Mouse (Mus musculus): ENCODE results near the gene Wwox.

DNA sequence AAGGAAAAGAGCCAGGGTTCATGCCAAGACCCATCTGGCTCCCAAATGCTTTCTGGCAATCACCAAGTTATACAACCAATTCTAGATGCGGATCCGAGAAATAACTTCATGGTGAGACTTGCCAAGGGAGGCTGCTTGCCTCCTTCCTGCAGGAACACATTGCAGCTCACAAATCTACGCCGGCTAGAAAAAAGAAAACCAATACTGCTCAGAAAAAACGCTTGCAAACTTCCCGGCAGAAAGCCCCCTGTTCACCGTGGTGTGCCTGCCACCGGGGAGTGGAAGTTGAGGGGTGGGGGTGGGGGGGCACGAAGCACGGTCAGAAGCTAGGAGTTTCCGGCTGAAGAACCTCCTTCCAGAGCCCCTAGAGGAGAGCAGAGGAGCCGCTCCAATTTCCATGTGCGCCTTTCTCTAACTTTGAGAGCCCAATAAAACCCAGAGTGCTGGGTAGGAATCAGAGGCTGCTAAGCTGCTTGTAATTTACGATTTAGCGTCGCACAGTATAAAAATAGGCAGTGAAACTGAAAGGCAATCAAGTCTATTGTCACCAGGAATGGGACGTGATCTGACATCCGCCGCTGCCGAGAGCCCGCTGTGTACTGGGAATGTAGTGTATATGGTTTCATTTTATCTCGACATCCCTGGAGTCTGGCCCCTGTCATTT lies 720.4 kb downstream of the Wwox start:
- TF ChIP-seq CTCF (IDR thresholded peaks at IDR 0.05 in 2 of 3, conservative IDR thresholded peaks at IDR 0.05 in 1 of 3; ENCODE audit: control insufficient read depth in 1 of 3, insufficient read depth in 1 of 3, low read depth in 2 of 3, low read length in 3 of 3, poor library complexity in 1 of 3, severe bottlenecking in 1 of 3) (no peak), EP300 (IDR thresholded peaks at IDR 0.05; ENCODE audit: low read depth in 1 of 2, low read length in 2 of 2) (no peak), POLR2A (IDR thresholded peaks at IDR 0.05; ENCODE audit: control insufficient read depth in 1 of 2, insufficient read depth in 1 of 2, low read depth in 1 of 2, low read length in 2 of 2, poor library complexity in 1 of 2) (no peak), POLR2AphosphoS2 (IDR thresholded peaks at IDR 0.05; ENCODE audit: low read length) (no peak), GABPA (IDR thresholded peaks at IDR 0.05; ENCODE audit: low read depth, low read length) (no peak), CHD1 (IDR thresholded peaks at IDR 0.05; ENCODE audit: low read depth, low read length) (no peak), ZC3H11A (IDR thresholded peaks at IDR 0.05; ENCODE audit: low read depth, low read length) (no peak), ZKSCAN1 (IDR thresholded peaks at IDR 0.05; ENCODE audit: low read depth, low read length) (no peak), MXI1 (IDR thresholded peaks at IDR 0.05; ENCODE audit: low read depth, low read length) (no peak), TCF12 (IDR thresholded peaks at IDR 0.05; ENCODE audit: low read depth, low read length) (no peak), BHLHE40 (IDR thresholded peaks at IDR 0.05; ENCODE audit: borderline replicate concordance, low read depth, low read length) (no peak), HCFC1 (IDR thresholded peaks at IDR 0.05; ENCODE audit: low read depth, low read length) (no peak), POLR2AphosphoS5 (IDR thresholded peaks at IDR 0.05; ENCODE audit: borderline replicate concordance, low read depth, low read length) (no peak)
